Mouse (Mus musculus) thymus, adult 2 months (tissue): ENCODE data around the gene Pdgfd. TPM values are rescaled to one million over a fixed set of nuclear protein-coding genes. Genes with fewer than 3 reads are reported as not detected.
"Not testable (repeated sequence)": the region's sequence is repeated elsewhere in the genome, so short reads cannot be mapped to it uniquely, and the experiment has no call there.

ENCODE experiments used
- DNase-seq: peaks from one replicate; pipeline ENCODE4 v3.0.0; 2021
- H3K27ac ChIP-seq: fragments of 200-500 bp; 2 replicates; pipeline ENCODE4 v1.5.1; 2012; ENCODE audit warnings: low read length, control low read depth; ENCODE audit not compliant: control insufficient read depth, insufficient read depth
- H3K27me3 ChIP-seq: fragments of 200-500 bp; 2 replicates; pipeline ENCODE4 v1.6.1; 2012; ENCODE audit warnings: mild to moderate bottlenecking, low read length, moderate library complexity, mixed read lengths; ENCODE audit not compliant: control insufficient read depth, insufficient read depth
- H3K36me3 ChIP-seq: fragments of 200-500 bp; 2 replicates; pipeline ENCODE4 v1.6.1; 2012; ENCODE audit warnings: mild to moderate bottlenecking, low read length, moderate library complexity; ENCODE audit not compliant: control insufficient read depth, insufficient read depth
- H3K4me1 ChIP-seq: fragments of 200-500 bp; replicated peaks from 2 replicates; pipeline ENCODE4 v1.6.1; 2012; ENCODE audit warnings: low read length; ENCODE audit not compliant: control insufficient read depth, insufficient read depth
- H3K4me3 ChIP-seq: fragments of 200-500 bp; 2 replicates; pipeline ENCODE4 v1.5.1; 2012; ENCODE audit warnings: mild to moderate bottlenecking, low read length, control low read depth, moderate library complexity; ENCODE audit not compliant: control insufficient read depth, insufficient read depth
- CTCF ChIP-seq: fragments of 200-500 bp; IDR thresholded peaks from 2 replicates; pipeline ENCODE4 v1.5.1; 2012; ENCODE audit warnings: mild to moderate bottlenecking, control low read depth, low read length, moderate library complexity, borderline replicate concordance; ENCODE audit not compliant: control insufficient read depth, poor library complexity, insufficient read depth; ENCODE audit errors: extremely low read depth
- POLR2A ChIP-seq: fragments of 200-500 bp; IDR thresholded peaks from 2 replicates; pipeline ENCODE4 v1.6.1; 2012; ENCODE audit warnings: mild to moderate bottlenecking, low read length, control low read depth, moderate library complexity; ENCODE audit not compliant: control insufficient read depth, poor library complexity, insufficient read depth; ENCODE audit errors: extremely low read depth
- WGBS: fragments of 180-500 bp; shearing (Covaris S2); methylation state at CpG from one replicate; pipeline ENCODE4 v1.1.7; 2018; 5-methylcytosine and 5-hydroxymethylcytosine counted together
- polyA plus RNA-seq: library from polyadenylated mRNA; depleted of rRNA; stranded (reverse); fragments of >200 nt; gene quantifications from 2 replicates; pipeline ENCODE4 v1.2.3, GENCODE M21; 2012

Pdgfd gene
- polyA plus RNA-seq, 1 experiment = 0.97 TPM

DNA sequence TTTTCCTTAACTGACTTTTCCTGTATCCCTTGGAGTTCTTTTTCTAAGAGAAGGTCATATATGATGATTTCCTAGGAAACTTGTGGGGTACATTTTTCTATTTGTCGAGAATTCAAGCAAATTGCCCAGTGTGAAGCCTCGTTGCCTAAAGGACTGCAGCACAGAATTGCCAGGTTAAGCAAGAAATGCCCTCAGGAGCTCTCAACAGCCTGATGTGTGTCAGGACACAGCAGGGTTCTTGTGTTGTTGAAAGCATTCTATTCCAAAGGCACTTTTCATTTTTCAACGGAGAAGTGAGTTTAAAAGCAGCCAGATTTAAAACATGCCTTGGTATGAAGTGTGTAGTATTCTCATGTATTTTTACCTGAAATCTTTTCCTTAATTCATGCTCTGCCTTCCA lies 19.6 kb downstream of the Pdgfd start:
- TF ChIP-seq CTCF (no peak), POLR2A (no peak)
- whole genome bisulfite sequencing = 91% methylated on average over 3 of the region's 3 CpGs
- no peak for DNase-seq

GRCm38 (mm10) chr9:6193352-6193751 lies 25.0 kb downstream of the Pdgfd start:
- Histone ChIP-seq H3K4me1 (no peaks in the 10 kb centered on the region), H3K27me3 (no peaks in the 10 kb centered on the region), H3K27ac (no peak overlapping the region), H3K4me3 (no peak overlapping the region), H3K36me3 (no peaks in the 10 kb centered on the region)
- 75% methylated on average over 1 of the region's 1 CpGs for WGBS
- DNase-seq = no peak
- TF ChIP-seq CTCF = no peak
- TF ChIP-seq POLR2A = no peak

More for the DNA sequence above, 19.6 kb downstream of the Pdgfd start:
- Histone ChIP-seq H3K36me3 (no peaks in the 10 kb centered on the region), H3K27ac (no peak overlapping the region), H3K27me3 (no peaks in the 10 kb centered on the region), H3K4me1 (no peaks in the 10 kb centered on the region), H3K4me3 (no peak overlapping the region)

- no peaks in the 10 kb centered on the region for H3K36me3 ChIP-seq
- H3K4me1 ChIP-seq = no peaks in the 10 kb centered on the region
- TF ChIP-seq CTCF (no peak), POLR2A (no peak)
- no peak overlapping the region for H3K27ac ChIP-seq
- no peaks in the 10 kb centered on the region for H3K27me3 ChIP-seq
- DNase-seq = no peak
- no peak overlapping the region for H3K4me3 ChIP-seq
- 95% methylated on average over 5 of the region's 5 CpGs for WGBS
Observed at GRCm38 (mm10) chr9:6212862-6213261, 44.5 kb downstream of the Pdgfd start.

GRCm38 (mm10) chr9:6217505-6217904 lies 49.1 kb downstream of the Pdgfd start:
- Histone ChIP-seq H3K27me3 (no peaks in the 10 kb centered on the region), H3K4me3 (no peak overlapping the region), H3K27ac (no peak overlapping the region), H3K36me3 (no peaks in the 10 kb centered on the region), H3K4me1 (no peaks in the 10 kb centered on the region)
- WGBS = 96% methylated on average over 1 of the region's 1 CpGs
- no peak for DNase-seq
- TF ChIP-seq POLR2A = no peak
- no peak for TF ChIP-seq CTCF

DNA sequence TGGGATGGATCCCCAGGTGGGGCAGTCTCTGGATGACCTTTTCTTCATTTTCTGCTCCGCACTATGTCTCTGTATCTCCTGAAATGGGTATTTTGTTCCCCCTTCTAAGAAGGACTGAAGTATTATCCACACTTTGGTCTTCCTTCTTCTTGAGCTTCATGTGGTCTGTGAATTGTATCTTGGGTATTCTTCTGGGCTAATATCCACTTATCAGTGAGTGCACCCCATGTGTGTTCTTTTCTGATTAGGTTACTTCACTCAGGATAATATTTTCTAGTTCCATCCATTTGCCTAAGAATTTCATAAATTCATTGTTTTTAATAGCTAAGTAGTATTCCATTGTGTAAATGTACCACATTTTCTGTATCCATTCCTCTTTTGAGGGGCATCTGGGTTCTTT lies 67.6 kb downstream of the Pdgfd start:
- not testable (repeated sequence) for H3K27ac ChIP-seq, H3K27me3 ChIP-seq, DNase-seq, H3K4me1 ChIP-seq, H3K36me3 ChIP-seq, H3K4me3 ChIP-seq
- WGBS = 98% methylated on average over 1 of the region's 1 CpGs

DNA sequence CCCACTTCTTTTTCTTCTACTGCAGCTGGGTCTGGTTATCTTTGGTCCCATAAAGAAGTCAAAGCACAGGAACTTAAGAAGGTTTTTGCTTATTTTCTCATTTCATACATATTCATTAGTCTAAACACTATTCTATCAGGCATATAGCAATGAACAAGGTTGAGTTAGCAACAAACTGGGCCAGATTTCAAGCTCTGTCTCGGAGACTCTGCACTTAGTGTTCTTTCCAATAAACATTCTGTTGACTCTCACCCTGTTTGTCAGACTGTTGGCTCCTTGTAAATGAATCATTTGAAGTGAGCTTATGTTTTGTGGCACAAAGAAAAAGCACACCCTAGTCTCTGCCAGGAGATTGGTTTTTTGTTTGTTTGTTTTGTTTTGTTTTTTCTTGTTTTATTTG lies 81.9 kb downstream of the Pdgfd start:
- Histone ChIP-seq H3K27ac (no peak overlapping the region), H3K4me1 (no peaks in the 10 kb centered on the region), H3K27me3 (no peaks in the 10 kb centered on the region), H3K36me3 (no peaks in the 10 kb centered on the region), H3K4me3 (no peak overlapping the region)
- no peak for DNase-seq
- TF ChIP-seq POLR2A (no peak), CTCF (no peak)
- 78% methylated on average over 1 of the region's 1 CpGs for WGBS

DNA sequence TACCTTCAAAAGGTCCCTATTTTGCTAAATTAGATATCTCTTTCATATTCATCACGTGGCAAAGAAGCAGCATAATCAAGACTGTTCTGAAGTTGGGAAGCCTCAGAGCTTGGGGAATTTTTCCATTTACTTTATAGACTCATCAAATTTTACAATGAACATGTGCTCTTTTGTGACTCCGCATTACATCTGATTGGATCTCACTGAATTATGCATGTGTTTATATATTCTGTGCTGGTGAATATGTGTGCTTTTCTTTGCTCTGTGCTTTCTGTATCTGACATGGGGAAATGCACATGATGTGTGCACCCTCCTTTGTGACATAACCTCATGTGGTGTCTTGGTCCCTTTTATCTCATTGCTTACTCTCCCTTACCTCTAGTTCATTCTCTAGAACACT lies 83.6 kb downstream of the Pdgfd start:
- TF ChIP-seq CTCF = no peak
- TF ChIP-seq POLR2A = no peak
- no peaks in the 10 kb centered on the region for H3K36me3 ChIP-seq
- 88% methylated on average over 2 of the region's 2 CpGs for WGBS
- no peak overlapping the region for H3K27ac ChIP-seq
- H3K4me3 ChIP-seq = no peak overlapping the region
- no peak for DNase-seq
- H3K4me1 ChIP-seq = no peaks in the 10 kb centered on the region
- H3K27me3 ChIP-seq = no peaks in the 10 kb centered on the region
